Mouse (Mus musculus) left cerebral cortex, postnatal 36 days (tissue): ENCODE data around the gene Arf5. TPM values are rescaled to one million over a fixed set of nuclear protein-coding genes. Genes with fewer than 3 reads are reported as not detected.

ENCODE experiments used
- total RNA-seq, 2 experiments: library from RNA; stranded (reverse); gene quantifications; 2 replicates each; pipeline ENCODE4 v1.2.3; 2021

Arf5 gene
- total RNA-seq, 2 experiments from 2014 or later, result 254 to 319 TPM

Other genes with a start within 250 kb of the Arf5 start
- gene Zfp800, start 25.6 kb upstream of the Arf5 start, total RNA-seq, result 10 to 100 TPM; 19.1 to 22.4 TPM
- not detected for gene Fscn3, start 4.2 kb downstream of the Arf5 start, total RNA-seq
- gene Gcc1, start 4.8 kb downstream of the Arf5 start, total RNA-seq, result 10 to 100 TPM; 19.0 to 24.8 TPM
- not detected for gene Pax4, start 25.8 kb downstream of the Arf5 start, total RNA-seq
- gene Snd1, start 51.6 kb downstream of the Arf5 start, total RNA-seq, result 10 to 100 TPM; 81.3 to 82.8 TPM